Mouse (Mus musculus) erythroblast, embryonic 14.5 days (primary cell): Measurements from ENCODE around the gene Cep295nl.

Experiments used
- GATA1 ChIP-seq: IDR thresholded peaks from 2 replicates; pipeline ENCODE4 v1.6.1; 2012; ENCODE audit warnings: low read length, inconsistent platforms, mixed read lengths
- TAL1 ChIP-seq: IDR thresholded peaks from 3 replicates; pipeline ENCODE4 v1.6.1; 2012; ENCODE audit warnings: low read length, inconsistent platforms, mixed read lengths

DNA sequence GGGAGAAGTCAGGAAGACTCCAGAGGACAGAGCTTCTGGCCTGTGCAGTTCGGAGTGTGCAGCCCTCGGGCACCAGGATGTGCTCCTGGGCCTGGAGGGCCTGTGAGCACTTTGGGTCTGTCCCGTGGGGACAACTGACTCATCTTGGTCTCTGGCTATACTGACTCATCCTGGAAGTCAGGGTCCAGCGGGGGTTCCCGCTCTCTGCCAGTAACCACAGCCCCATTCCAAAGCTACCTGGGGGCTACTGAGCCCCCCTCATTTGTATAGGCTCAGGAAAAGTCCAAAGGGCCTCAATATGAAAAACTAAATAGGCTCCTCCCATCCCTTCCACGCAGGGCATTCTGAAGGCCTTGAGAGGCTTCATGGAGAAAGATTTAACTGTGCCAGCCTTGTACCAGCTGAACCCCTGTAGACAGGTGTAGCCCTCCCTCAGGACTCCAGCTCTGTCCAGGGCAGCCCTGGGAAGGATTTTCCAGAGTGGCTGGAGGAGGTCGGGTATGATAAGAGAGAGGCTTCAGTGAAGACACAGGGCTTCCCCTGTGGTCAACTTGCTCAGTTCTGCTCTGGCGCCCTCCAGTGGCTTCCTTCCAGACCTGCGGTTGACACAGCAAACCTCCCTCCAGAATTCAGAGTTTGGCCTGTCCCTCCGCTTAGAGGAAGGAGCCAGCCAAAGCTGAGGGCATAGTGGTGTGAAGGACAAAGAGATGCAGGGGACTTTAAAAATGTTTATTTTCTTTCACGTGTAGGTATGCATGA, 37.1 kb upstream of the Cep295nl start:
- no peak for TF ChIP-seq GATA1
- no peak for TF ChIP-seq TAL1
